Comparison of ENCODE assay signal across 16 mouse cellular contexts in the genomic region with DNA sequence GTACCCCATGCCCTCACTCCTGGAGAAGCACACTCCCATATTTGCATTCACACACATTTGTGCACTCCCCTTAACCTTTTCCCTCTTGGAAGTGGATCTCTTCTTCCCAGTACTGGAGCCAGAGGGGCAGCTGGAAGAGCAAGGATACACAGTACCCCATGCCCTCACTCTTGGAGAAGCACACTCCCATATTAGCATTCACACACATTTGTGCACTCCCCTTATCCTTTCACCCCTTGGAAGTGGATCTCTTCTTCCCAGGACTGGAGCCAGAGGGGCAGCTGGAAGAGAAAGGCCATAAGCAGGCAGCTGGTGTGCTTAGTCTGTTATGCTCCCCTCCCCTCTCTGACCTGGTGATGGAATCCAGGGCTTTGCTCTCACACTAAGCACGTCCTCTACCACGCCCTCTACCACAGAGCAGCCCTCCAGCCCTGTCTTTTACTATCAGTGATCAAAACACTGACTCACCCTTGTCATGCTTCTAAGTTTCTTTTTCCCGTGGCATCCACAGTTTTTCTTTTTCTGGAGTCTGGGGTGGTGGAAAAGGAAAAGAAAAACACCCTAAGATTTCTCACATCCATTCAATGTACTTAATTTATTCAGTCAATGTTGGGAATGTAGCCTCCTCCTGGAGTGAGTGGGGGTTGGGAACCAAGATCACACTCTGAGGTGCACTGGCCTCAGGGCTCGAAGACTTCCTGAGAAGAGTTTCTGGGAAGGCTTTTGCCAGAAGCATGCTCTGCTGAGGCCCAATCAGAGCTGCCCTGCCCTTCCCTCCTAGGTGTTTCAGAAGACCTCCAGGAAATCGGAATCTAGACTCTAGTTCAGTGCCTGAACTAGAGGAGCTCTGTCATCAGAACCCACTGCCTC. TPM values are rescaled to one million over a fixed set of nuclear protein-coding genes. Genes with fewer than 3 reads are reported as not detected.
A peak's percentile ranks its signal among the peaks of the same experiment; 100 is the strongest.
DNase-seq lines count a peak whose midpoint lies in the region; ATAC-seq and TF ChIP-seq lines count a peak whose summit lies in the region.
"Had no signal": no experiment of that assay in that cellular context is flagged by ENCODE, and none has a peak within 500 bp of the region (broad histone marks: within the 10 kb centered on the region; RNA-seq: fewer than 3 reads in every experiment).

No protein-coding gene starts in this region.

- no peaks in the 10 kb centered on the region for H3K36me3 ChIP-seq in heart, embryonic 10.5 days
- no peaks in the 10 kb centered on the region for H3K36me3 ChIP-seq in heart, embryonic 11.5 days (ENCODE audit: control insufficient read depth, insufficient read depth, low read length)
- H3K36me3 ChIP-seq in liver, embryonic 12.5 days: no peaks in the 10 kb centered on the region
- H3K36me3 ChIP-seq: heart, embryonic 13.5 days; midbrain, embryonic 13.5 days; neural tube, embryonic 13.5 days had no signal

- DNase-seq in heart, embryonic 10.5 days (ENCODE audit: low spot score): peak; percentile 73
- DNase-seq in retina, postnatal 1 day: peak; percentile 36
- no peak for DNase-seq in retina, embryonic 14.5 days (ENCODE audit: low spot score)
- peak; percentile 27 for DNase-seq in yolk sac, embryonic 10.5 days (ENCODE audit: low spot score)
- DNase-seq in left cerebral cortex, adult 2 months (ENCODE audit: extremely low spot score in 1 of 2, low spot score in 2 of 2): no peak
- DNase-seq: cerebellum, postnatal 25 days had no signal

- no peak overlapping the region for H3K4me2 ChIP-seq in heart, embryonic 11.5 days
- H3K4me2 ChIP-seq in liver, embryonic 12.5 days: no peak overlapping the region
- H3K4me2 ChIP-seq: heart, embryonic 13.5 days; midbrain, embryonic 13.5 days; neural tube, embryonic 13.5 days had no signal

- TF ChIP-seq CTCF in bone marrow macrophage, adult 2 months (IDR thresholded peaks at IDR 0.05; ENCODE audit: low read depth, low read length): no peak
- TF ChIP-seq CTCF in left cerebral cortex, adult 2 months (IDR thresholded peaks at IDR 0.05): no peak

- no peak for TF ChIP-seq POLR2A in bone marrow macrophage, adult 2 months (IDR thresholded peaks at IDR 0.05; ENCODE audit: borderline replicate concordance, low read depth, low read length)

- intact Hi-C loops in left cerebral cortex, adult 2 months (cut with DNase I): no loop called here

- no peak for ATAC-seq in heart, embryonic 11.5 days (replicated peaks; ENCODE audit: insufficient number of reproducible peaks, low FRiP score, low TSS enrichment)
- ATAC-seq in liver, embryonic 12.5 days: no peak
- ATAC-seq: hindbrain, postnatal 0 days; midbrain, embryonic 13.5 days had no signal

- no peaks in the 10 kb centered on the region for H3K9me3 ChIP-seq in heart, embryonic 10.5 days
- H3K9me3 ChIP-seq in heart, embryonic 11.5 days (replicated peaks; ENCODE audit: control insufficient read depth, low read length): no peaks in the 10 kb centered on the region
- no peaks in the 10 kb centered on the region for H3K9me3 ChIP-seq in liver, embryonic 12.5 days (replicated peaks)
- H3K9me3 ChIP-seq: heart, embryonic 13.5 days; midbrain, embryonic 13.5 days; neural tube, embryonic 13.5 days had no signal

- 34% methylated on average over 5 of the region's 5 CpGs for WGBS in heart, embryonic 10.5 days
- WGBS in heart, embryonic 11.5 days (ENCODE audit: insufficient replicate concordance): 31% methylated on average over 5 of the region's 5 CpGs
- WGBS in liver, embryonic 12.5 days (ENCODE audit: insufficient replicate concordance): 34% methylated on average over 5 of the region's 5 CpGs

- H3K27me3 ChIP-seq in heart, embryonic 10.5 days (ENCODE audit: insufficient read depth, poor library complexity, severe bottlenecking): no peaks in the 10 kb centered on the region
- no peaks in the 10 kb centered on the region for H3K27me3 ChIP-seq in heart, embryonic 11.5 days (ENCODE audit: control insufficient read depth, insufficient read depth, low read length)
- no peaks in the 10 kb centered on the region for H3K27me3 ChIP-seq in liver, embryonic 12.5 days (replicated peaks)
- H3K27me3 ChIP-seq: CH12.LX; heart, embryonic 13.5 days; midbrain, embryonic 13.5 days; neural tube, embryonic 13.5 days had no signal

- H3K27ac ChIP-seq in heart, embryonic 10.5 days: no peak overlapping the region
- H3K27ac ChIP-seq in heart, embryonic 11.5 days (ENCODE audit: low read depth, low read length): no peak overlapping the region
- H3K27ac ChIP-seq in bone marrow macrophage, adult 2 months (ENCODE audit: insufficient read depth, low read depth, low read length): peak overlapping the region; percentile 40; the same call in 1 of the 2 replicates
- no peak overlapping the region for H3K27ac ChIP-seq in left cerebral cortex, adult 2 months
- no peak overlapping the region for H3K27ac ChIP-seq in liver, embryonic 12.5 days
- H3K27ac ChIP-seq: heart, embryonic 13.5 days; hindbrain, postnatal 0 days; liver, embryonic 14.5 days; midbrain, embryonic 13.5 days; neural tube, embryonic 13.5 days had no signal

- no peak overlapping the region for H3K9ac ChIP-seq in heart, embryonic 11.5 days (ENCODE audit: low read depth, low read length)
- no peak overlapping the region for H3K9ac ChIP-seq in liver, embryonic 12.5 days
- H3K9ac ChIP-seq: heart, embryonic 13.5 days; liver, embryonic 14.5 days; midbrain, embryonic 13.5 days; neural tube, embryonic 13.5 days had no signal

- H3K4me1 ChIP-seq in heart, embryonic 10.5 days: no peaks in the 10 kb centered on the region
- H3K4me1 ChIP-seq in heart, embryonic 11.5 days (ENCODE audit: control insufficient read depth, insufficient read depth, low read length): no peaks in the 10 kb centered on the region
- H3K4me1 ChIP-seq in bone marrow macrophage, adult 2 months (ENCODE audit: control insufficient read depth, insufficient read depth, low read length): peaks cover 34% of the 10 kb centered on the region
- H3K4me1 ChIP-seq in liver, embryonic 12.5 days: peaks cover 4% of the 10 kb centered on the region; the same call in 1 of the 2 replicates

- H3K4me3 ChIP-seq in heart, embryonic 10.5 days: no peak overlapping the region
- H3K4me3 ChIP-seq in heart, embryonic 11.5 days (ENCODE audit: low read depth, low read length): no peak overlapping the region
- no peak overlapping the region for H3K4me3 ChIP-seq in bone marrow macrophage, adult 2 months (ENCODE audit: insufficient read depth, low read length)
- no peak overlapping the region for H3K4me3 ChIP-seq in left cerebral cortex, adult 2 months
- H3K4me3 ChIP-seq in liver, embryonic 12.5 days: no peak overlapping the region
- H3K4me3 ChIP-seq: erythroblast, embryonic 14.5 days; heart, embryonic 13.5 days; midbrain, embryonic 13.5 days; neural tube, embryonic 13.5 days had no signal

RNA-seq across cellular contexts. Expression of a gene that starts 3.5 kb away (rescaled TPM):
- 40.0 and 46.8 TPM in 2 replicates for polyA plus RNA-seq in heart, embryonic 10.5 days (2016; fragmentation: Nextera tagmentation; extraction: Ambion mirVana)
- polyA plus RNA-seq in heart, embryonic 11.5 days (2014; fragmentation: Nextera tagmentation; extraction: Ambion mirVana): 33.1 and 39.8 TPM in 2 replicates
- polyA plus RNA-seq in bone marrow macrophage, adult 2 months (2012; ENCODE audit: insufficient read depth, insufficient read length, missing spikeins): 47.5 and 62.8 TPM in 2 replicates
- total RNA-seq in left cerebral cortex, adult 2 months (2021): 10 to 100 TPM; 28.0 to 31.6 TPM
- polyA plus RNA-seq in liver, embryonic 12.5 days (2016; fragmentation: Nextera tagmentation; extraction: Ambion mirVana): 37.1 and 38.1 TPM in 2 replicates

Comparison
In these comparisons a context has a peak if more than half of its experiments do, and no peak if none do; other contexts are left out.
1. DNase-seq: peak in heart, embryonic 10.5 days (single experiment), retina, postnatal 1 day (single experiment) and yolk sac, embryonic 10.5 days (single experiment); none in retina, embryonic 14.5 days (single experiment) and left cerebral cortex, adult 2 months (0 of 2).